Mouse (Mus musculus) spleen, postnatal 36 days (tissue): ENCODE results near the gene Ccdc88c.
"Not testable (repeated sequence)": the region's sequence is repeated elsewhere in the genome, so short reads cannot be mapped to it uniquely, and the experiment has no call there.

Source experiments
- DNase-seq, 2 experiments: peaks; one replicate each; pipeline ENCODE4 v3.0.0; 2022; ENCODE audit warnings: low spot score in 2 of 2, mixed read lengths in 1 of 2

The Ccdc88c gene

GRCm38 (mm10) chr12:101017971-101018371 is 10.9 kb downstream of the Ccdc88c start:
- peak; percentile 90 for DNase-seq

- no peak for DNase-seq
These were observed 12.4 kb downstream of the Ccdc88c start for GRCm38 (mm10) chr12:101016412-101016928.

- DNase-seq, result peak; percentile 87 to 88
These were observed 12.9 kb downstream of the Ccdc88c start for GRCm38 (mm10) chr12:101015926-101016325.

- DNase-seq, result no peak
These were observed 13.7 kb downstream of the Ccdc88c start for GRCm38 (mm10) chr12:101015165-101015560.

GRCm38 (mm10) chr12:101014549-101015164 is 14.2 kb downstream of the Ccdc88c start:
- no peak for DNase-seq

GRCm38 (mm10) chr12:101013668-101014067 is 15.2 kb downstream of the Ccdc88c start:
- not testable (repeated sequence) for DNase-seq

GRCm38 (mm10) chr12:101013078-101013665 is 15.7 kb downstream of the Ccdc88c start:
- DNase-seq, result no peak

GRCm38 (mm10) chr12:101012197-101013077 is 16.4 kb downstream of the Ccdc88c start:
- no peak for DNase-seq

- DNase-seq, result peak; percentile 59 to 70
These were observed 17.8 kb downstream of the Ccdc88c start for GRCm38 (mm10) chr12:101011017-101011416.

GRCm38 (mm10) chr12:101010148-101010920 is 18.5 kb downstream of the Ccdc88c start:
- DNase-seq, result no peak

- DNase-seq, result no peak
These were observed 19.6 kb downstream of the Ccdc88c start for GRCm38 (mm10) chr12:101009225-101009624.

- DNase-seq, result no peak
These were observed 20.2 kb downstream of the Ccdc88c start for GRCm38 (mm10) chr12:101008648-101009047.

GRCm38 (mm10) chr12:101007968-101008481 is 20.8 kb downstream of the Ccdc88c start:
- DNase-seq, result peak; percentile 50 to 51

- no peak for DNase-seq
These were observed 21.4 kb downstream of the Ccdc88c start for GRCm38 (mm10) chr12:101007427-101007826.

- DNase-seq, result peak; percentile 81 to 84
These were observed 23.0 kb downstream of the Ccdc88c start for GRCm38 (mm10) chr12:101005665-101006420.

- no peak for DNase-seq
These were observed 23.9 kb downstream of the Ccdc88c start for GRCm38 (mm10) chr12:101004982-101005381.

GRCm38 (mm10) chr12:101002801-101003513 is 25.9 kb downstream of the Ccdc88c start:
- no peak for DNase-seq

GRCm38 (mm10) chr12:100999061-100999954 is 29.5 kb downstream of the Ccdc88c start:
- DNase-seq, result no peak

GRCm38 (mm10) chr12:100998564-100998962 is 30.3 kb downstream of the Ccdc88c start:
- no peak for DNase-seq
